Mouse (Mus musculus) bone marrow macrophage, adult 2 months (primary cell): Measurements from ENCODE around the gene Kcnip1.

ENCODE experiments used
- CTCF ChIP-seq: IDR thresholded peaks from 2 replicates; pipeline ENCODE4 v1.5.1; 2012; ENCODE audit warnings: low read depth, mild to moderate bottlenecking, low read length, moderate library complexity
- POLR2A ChIP-seq: IDR thresholded peaks from 2 replicates; pipeline ENCODE4 v1.6.1; 2012; ENCODE audit warnings: mild to moderate bottlenecking, low read depth, low read length, borderline replicate concordance

DNA sequence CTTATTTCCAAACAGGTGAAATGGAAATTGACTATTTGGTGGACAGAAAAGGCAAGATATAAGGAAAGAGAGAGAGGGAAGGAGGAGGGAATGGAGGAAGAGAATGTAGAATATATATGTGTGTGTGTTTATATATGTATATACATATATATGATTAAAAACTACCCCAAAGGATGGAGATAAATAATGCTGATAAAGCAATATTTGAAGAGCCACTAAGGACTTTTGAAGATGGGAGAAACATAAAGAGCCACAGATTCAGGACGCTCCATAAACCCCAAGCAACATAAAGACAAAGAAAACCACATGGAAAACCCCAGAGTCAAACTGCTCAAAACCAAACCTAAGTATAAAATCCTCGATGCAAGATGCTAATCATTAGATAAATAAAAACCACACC, 338.5 kb downstream of the Kcnip1 start:
- TF ChIP-seq CTCF (no peak), POLR2A (no peak)
